Mouse (Mus musculus): ENCODE measurements around the gene Slc35f3. TPM values are rescaled to one million over a fixed set of nuclear protein-coding genes. Genes with fewer than 3 reads are reported as not detected.

The Slc35f3 gene
- total and polyA plus RNA-seq, 2 experiments from 2014 or later: 6.1 to 6.5 TPM

GRCm38 (mm10) chr8:126368349-126369054 lies 70.1 kb downstream of the Slc35f3 start:
- H3K4me2 ChIP-seq (ENCODE audit: low read depth, low read length): no peak overlapping the region
- H3K9ac ChIP-seq (replicated peaks; ENCODE audit: low read length): no peak overlapping the region
- H3K27me3 ChIP-seq (ENCODE audit: insufficient read depth, low read length): no peaks in the 10 kb centered on the region
- no peak overlapping the region for H3K4me3 ChIP-seq (ENCODE audit: low read length)
- ATAC-seq: peak; percentile 86
- TF ChIP-seq CTCF (IDR thresholded peaks at IDR 0.05; ENCODE audit: low read depth): no peak
- no peaks in the 10 kb centered on the region for H3K36me3 ChIP-seq (ENCODE audit: insufficient read depth, low read length)
- peak; percentile 65 for DNase-seq (ENCODE audit: low spot score)
- 63% methylated on average over 10 of the region's 10 CpGs for WGBS
- no peaks in the 10 kb centered on the region for H3K4me1 ChIP-seq (ENCODE audit: insufficient read depth, low read length)
- H3K9me3 ChIP-seq (ENCODE audit: low read length): no peaks in the 10 kb centered on the region
- 0 out of 2 replicates have a peak overlapping the region, but pooled peaks have one; percentile 33 for H3K27ac ChIP-seq

DNA sequence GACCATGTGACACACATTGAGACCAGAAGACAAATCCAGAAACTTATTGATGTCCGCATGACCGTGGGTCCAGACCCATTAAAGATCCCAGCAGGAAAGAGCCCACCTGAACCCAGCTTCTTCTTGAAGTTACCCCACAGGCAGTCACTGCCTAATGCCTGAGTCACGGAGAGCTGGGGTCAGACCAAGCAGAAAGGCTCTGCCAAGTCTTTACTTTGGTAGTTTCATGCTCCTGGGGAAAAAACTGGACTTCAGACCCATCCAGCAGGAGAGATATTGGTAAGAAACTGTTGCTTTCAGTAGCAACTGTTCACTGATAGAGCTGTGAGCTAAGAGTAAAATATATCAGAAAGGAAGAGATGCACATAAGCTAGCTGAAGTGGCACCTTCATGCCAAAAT lies 73.5 kb downstream of the Slc35f3 start:
- no peaks in the 10 kb centered on the region for H3K36me3 ChIP-seq (ENCODE audit: insufficient read depth, low read length)
- TF ChIP-seq CTCF (IDR thresholded peaks at IDR 0.05; ENCODE audit: low read depth): no peak
- no peaks in the 10 kb centered on the region for H3K9me3 ChIP-seq (ENCODE audit: low read length)
- ATAC-seq (no peak), DNase-seq (ENCODE audit: low spot score) (no peak)
- H3K9ac ChIP-seq (replicated peaks; ENCODE audit: low read length): no peak overlapping the region
- H3K27ac ChIP-seq: no peak overlapping the region
- H3K27me3 ChIP-seq (ENCODE audit: insufficient read depth, low read length): no peaks in the 10 kb centered on the region
- H3K4me2 ChIP-seq (ENCODE audit: low read depth, low read length): no peak overlapping the region
- no peak overlapping the region for H3K4me3 ChIP-seq (ENCODE audit: low read length)
- no peaks in the 10 kb centered on the region for H3K4me1 ChIP-seq (ENCODE audit: insufficient read depth, low read length)
- WGBS: 87% methylated on average over 3 of the region's 3 CpGs

DNA sequence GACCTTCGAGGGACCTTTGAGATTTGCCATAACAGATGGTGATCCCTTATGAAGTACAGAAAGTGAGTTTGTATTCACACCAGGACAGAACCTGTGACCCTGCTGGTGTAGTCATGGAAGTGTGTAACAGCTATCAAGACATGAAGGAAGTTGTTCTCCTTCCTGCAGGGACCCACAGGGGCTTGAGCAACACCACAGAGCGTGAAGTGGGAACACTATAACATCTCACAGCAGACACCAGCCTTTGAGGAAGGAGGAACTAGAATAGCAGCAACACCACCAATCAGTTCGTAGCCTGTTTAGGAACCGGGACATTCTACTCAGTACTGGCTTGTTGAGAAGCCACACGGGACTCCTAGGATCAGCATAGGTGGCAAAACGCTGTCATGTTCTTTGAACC lies 81.2 kb downstream of the Slc35f3 start:
- 84% methylated on average over 6 of the region's 6 CpGs for WGBS
- DNase-seq (ENCODE audit: low spot score): no peak
- TF ChIP-seq CTCF (IDR thresholded peaks at IDR 0.05; ENCODE audit: low read depth): no peak

GRCm38 (mm10) chr8:126380141-126380540 lies 81.8 kb downstream of the Slc35f3 start:
- DNase-seq (ENCODE audit: low spot score) (peak; percentile 54), ATAC-seq (0 out of 2 replicates have a peak, but pooled peaks have one; percentile 21)
- Histone ChIP-seq H3K36me3 (ENCODE audit: insufficient read depth, low read length) (no peaks in the 10 kb centered on the region), H3K4me3 (ENCODE audit: low read length) (no peak overlapping the region), H3K9ac (replicated peaks; ENCODE audit: low read length) (no peak overlapping the region), H3K9me3 (ENCODE audit: low read length) (no peaks in the 10 kb centered on the region), H3K27me3 (ENCODE audit: insufficient read depth, low read length) (no peaks in the 10 kb centered on the region), H3K4me2 (ENCODE audit: low read depth, low read length) (no peak overlapping the region), H3K4me1 (ENCODE audit: insufficient read depth, low read length) (no peaks in the 10 kb centered on the region), H3K27ac (no peak overlapping the region)
- no peak for TF ChIP-seq CTCF (IDR thresholded peaks at IDR 0.05; ENCODE audit: low read depth)
- whole genome bisulfite sequencing: 35% methylated on average over 2 of the region's 2 CpGs

More for the DNA sequence above, 81.2 kb downstream of the Slc35f3 start:
- Histone ChIP-seq H3K36me3 (ENCODE audit: insufficient read depth, low read length) (no peaks in the 10 kb centered on the region), H3K4me2 (ENCODE audit: low read depth, low read length) (no peak overlapping the region), H3K4me1 (ENCODE audit: insufficient read depth, low read length) (no peaks in the 10 kb centered on the region), H3K27ac (no peak overlapping the region), H3K9ac (replicated peaks; ENCODE audit: low read length) (no peak overlapping the region), H3K9me3 (ENCODE audit: low read length) (no peaks in the 10 kb centered on the region), H3K27me3 (ENCODE audit: insufficient read depth, low read length) (no peaks in the 10 kb centered on the region), H3K4me3 (ENCODE audit: low read length) (no peak overlapping the region)
- ATAC-seq: no peak

DNA sequence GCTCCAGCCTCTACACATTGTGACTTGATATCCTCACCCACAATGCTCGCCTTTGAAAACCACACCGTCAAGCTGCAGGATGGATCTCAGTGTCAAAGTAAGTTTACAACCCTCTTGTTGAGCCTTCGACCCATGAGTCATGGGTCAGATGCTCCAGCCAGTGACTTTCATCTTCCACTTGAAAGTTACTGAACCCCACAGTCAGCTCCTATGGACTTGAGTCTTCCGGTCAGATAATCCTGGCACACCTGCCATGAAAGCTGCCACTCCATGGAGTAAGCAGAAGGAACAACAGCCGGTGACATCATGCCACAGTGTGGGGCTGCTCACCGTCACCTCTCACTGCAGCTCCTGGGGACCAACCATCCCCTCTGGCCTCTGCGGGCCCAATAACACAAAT lies 82.9 kb downstream of the Slc35f3 start:
- Histone ChIP-seq H3K9ac (replicated peaks; ENCODE audit: low read length) (no peak overlapping the region), H3K27ac (no peak overlapping the region), H3K36me3 (ENCODE audit: insufficient read depth, low read length) (no peaks in the 10 kb centered on the region), H3K4me3 (ENCODE audit: low read length) (no peak overlapping the region), H3K4me2 (ENCODE audit: low read depth, low read length) (no peak overlapping the region), H3K9me3 (ENCODE audit: low read length) (no peaks in the 10 kb centered on the region), H3K4me1 (ENCODE audit: insufficient read depth, low read length) (no peaks in the 10 kb centered on the region), H3K27me3 (ENCODE audit: insufficient read depth, low read length) (no peaks in the 10 kb centered on the region)
- no peak for ATAC-seq
- DNase-seq (ENCODE audit: low spot score): no peak
- 83% methylated on average over 7 of the region's 7 CpGs for WGBS
- no peak for TF ChIP-seq CTCF (IDR thresholded peaks at IDR 0.05; ENCODE audit: low read depth)

GRCm38 (mm10) chr8:126382216-126382615 lies 83.9 kb downstream of the Slc35f3 start:
- H3K9ac ChIP-seq (replicated peaks; ENCODE audit: low read length): no peak overlapping the region
- TF ChIP-seq CTCF (IDR thresholded peaks at IDR 0.05; ENCODE audit: low read depth): no peak
- H3K36me3 ChIP-seq (ENCODE audit: insufficient read depth, low read length): no peaks in the 10 kb centered on the region
- H3K4me1 ChIP-seq (ENCODE audit: insufficient read depth, low read length): no peaks in the 10 kb centered on the region
- H3K9me3 ChIP-seq (ENCODE audit: low read length): no peaks in the 10 kb centered on the region
- no peaks in the 10 kb centered on the region for H3K27me3 ChIP-seq (ENCODE audit: insufficient read depth, low read length)
- DNase-seq (ENCODE audit: low spot score) (no peak), ATAC-seq (no peak)
- no peak overlapping the region for H3K4me3 ChIP-seq (ENCODE audit: low read length)
- H3K27ac ChIP-seq: no peak overlapping the region
- no peak overlapping the region for H3K4me2 ChIP-seq (ENCODE audit: low read depth, low read length)
- WGBS: 48% methylated on average over 14 of the region's 14 CpGs

GRCm38 (mm10) chr8:126382749-126383148 lies 84.4 kb downstream of the Slc35f3 start:
- ATAC-seq: peak; percentile 47
- 75% methylated on average over 5 of the region's 5 CpGs for WGBS
- peak; percentile 89 for TF ChIP-seq CTCF (IDR thresholded peaks at IDR 0.05; ENCODE audit: low read depth)

More at GRCm38 (mm10) chr8:126382749-126383148, 84.4 kb downstream of the Slc35f3 start:
- Histone ChIP-seq H3K36me3 (ENCODE audit: insufficient read depth, low read length) (no peaks in the 10 kb centered on the region), H3K4me2 (ENCODE audit: low read depth, low read length) (no peak overlapping the region), H3K4me3 (ENCODE audit: low read length) (no peak overlapping the region), H3K27ac (no peak overlapping the region), H3K9ac (replicated peaks; ENCODE audit: low read length) (no peak overlapping the region), H3K27me3 (ENCODE audit: insufficient read depth, low read length) (no peaks in the 10 kb centered on the region), H3K4me1 (ENCODE audit: insufficient read depth, low read length) (no peaks in the 10 kb centered on the region), H3K9me3 (ENCODE audit: low read length) (no peaks in the 10 kb centered on the region)
- DNase-seq (ENCODE audit: low spot score): peak; percentile 67
